Mouse (Mus musculus) erythroblast, embryonic 14.5 days (primary cell): ENCODE measurements around the gene Htr3b. TPM values are rescaled to one million over a fixed set of nuclear protein-coding genes. Genes with fewer than 3 reads are reported as not detected.
"Not testable (repeated sequence)": the region's sequence is repeated elsewhere in the genome, so short reads cannot be mapped to it uniquely, and the experiment has no call there.

Experiments
- H3K27me3 ChIP-seq: 2 replicates; pipeline ENCODE4 v1.6.1; 2012; ENCODE audit warnings: inconsistent platforms; ENCODE audit not compliant: control insufficient read depth
- H3K36me3 ChIP-seq: 2 replicates; pipeline ENCODE4 v1.6.1; 2012; ENCODE audit warnings: mild to moderate bottlenecking, inconsistent platforms; ENCODE audit not compliant: control insufficient read depth
- H3K4me1 ChIP-seq: 2 replicates; pipeline ENCODE4 v1.6.1; 2012; ENCODE audit warnings: inconsistent platforms; ENCODE audit not compliant: control insufficient read depth
- H3K4me3 ChIP-seq: replicated peaks from 2 replicates; pipeline ENCODE3; 2012; ENCODE audit warnings: moderate library complexity, mild to moderate bottlenecking, inconsistent platforms
- H3K9me3 ChIP-seq: 2 replicates; pipeline ENCODE4 v1.6.1; 2012; ENCODE audit warnings: low read length, inconsistent platforms, mixed read lengths; ENCODE audit not compliant: control insufficient read depth
- GATA1 ChIP-seq: IDR thresholded peaks from 2 replicates; pipeline ENCODE4 v1.6.1; 2012; ENCODE audit warnings: low read length, inconsistent platforms, mixed read lengths
- TAL1 ChIP-seq: IDR thresholded peaks from 3 replicates; pipeline ENCODE4 v1.6.1; 2012; ENCODE audit warnings: low read length, inconsistent platforms, mixed read lengths
- polyA plus RNA-seq: library from polyadenylated mRNA; stranded (reverse); fragments of >175 nt; gene quantifications from 2 replicates; pipeline ENCODE4 v1.2.3, GENCODE M21; 2012

The Htr3b gene
- polyA plus RNA-seq, 1 experiment: not detected

GRCm38 (mm10) chr9:48984845-48985707 is 20.3 kb upstream of the Htr3b start, which contains the start of gene Usp28:
Gene Usp28 (plus strand): TSS chr9:48985375.
- Histone ChIP-seq H3K4me3 (peak within 1 kb of the TSS; percentile 91), H3K4me1 (peaks cover 43% of the 10 kb centered on the region)

GRCm38 (mm10) chr9:48984320-48984844 is 19.6 kb upstream of the Htr3b start:
- peak overlapping the region; percentile 91 for H3K4me3 ChIP-seq
- peaks cover 5% of the 10 kb centered on the region for H3K27me3 ChIP-seq
- H3K4me1 ChIP-seq: peaks cover 43% of the 10 kb centered on the region
- TF ChIP-seq GATA1 (no peak), TAL1 (no peak)
- H3K9me3 ChIP-seq: peaks cover 5% of the 10 kb centered on the region
- H3K36me3 ChIP-seq: no peaks in the 10 kb centered on the region

More at GRCm38 (mm10) chr9:48984845-48985707, 20.3 kb upstream of the Htr3b start, which contains the start of gene Usp28:
- no peak for TF ChIP-seq TAL1
- no peak for TF ChIP-seq GATA1
- H3K36me3 ChIP-seq: no peaks in the 10 kb centered on the region
- peaks cover 5% of the 10 kb centered on the region for H3K27me3 ChIP-seq
- peaks cover 5% of the 10 kb centered on the region for H3K9me3 ChIP-seq

GRCm38 (mm10) chr9:48983801-48984200 is 19.0 kb upstream of the Htr3b start:
- H3K4me1 ChIP-seq: peaks cover 43% of the 10 kb centered on the region
- H3K4me3 ChIP-seq, H3K36me3 ChIP-seq: not testable (repeated sequence)

GRCm38 (mm10) chr9:48981827-48982226 is 17.0 kb upstream of the Htr3b start:
- peaks cover 38% of the 10 kb centered on the region for H3K4me1 ChIP-seq
- TF ChIP-seq TAL1 (no peak), GATA1 (no peak)
- no peak overlapping the region for H3K4me3 ChIP-seq
- H3K36me3 ChIP-seq: no peaks in the 10 kb centered on the region
- H3K9me3 ChIP-seq: peaks cover 5% of the 10 kb centered on the region
- peaks cover 1% of the 10 kb centered on the region for H3K27me3 ChIP-seq

More at GRCm38 (mm10) chr9:48983801-48984200, 19.0 kb upstream of the Htr3b start:
- not testable (repeated sequence) for H3K27me3 ChIP-seq, H3K9me3 ChIP-seq

- H3K4me3 ChIP-seq: no peak overlapping the region
- peaks cover 31% of the 10 kb centered on the region for H3K4me1 ChIP-seq
- TF ChIP-seq TAL1 (no peak), GATA1 (no peak)
- H3K36me3 ChIP-seq: no peaks in the 10 kb centered on the region
- H3K27me3 ChIP-seq: no peaks in the 10 kb centered on the region
- H3K9me3 ChIP-seq: peaks cover 5% of the 10 kb centered on the region
Observed at GRCm38 (mm10) chr9:48980781-48981180, 16.0 kb upstream of the Htr3b start.

GRCm38 (mm10) chr9:48980371-48980770 is 15.6 kb upstream of the Htr3b start:
- Histone ChIP-seq H3K4me3 (no peak overlapping the region), H3K36me3 (no peaks in the 10 kb centered on the region), H3K4me1 (peaks cover 27% of the 10 kb centered on the region), H3K9me3 (peaks cover 5% of the 10 kb centered on the region), H3K27me3 (no peaks in the 10 kb centered on the region)
- TF ChIP-seq TAL1 (no peak), GATA1 (no peak)

- TF ChIP-seq GATA1: no peak
- no peak for TF ChIP-seq TAL1
- no peaks in the 10 kb centered on the region for H3K27me3 ChIP-seq
- H3K4me1 ChIP-seq: peaks cover 10% of the 10 kb centered on the region
- H3K9me3 ChIP-seq: no peaks in the 10 kb centered on the region
- no peak overlapping the region for H3K4me3 ChIP-seq
- no peaks in the 10 kb centered on the region for H3K36me3 ChIP-seq
Observed at GRCm38 (mm10) chr9:48976661-48977355, 12.0 kb upstream of the Htr3b start.

GRCm38 (mm10) chr9:48972494-48972893 is 7.7 kb upstream of the Htr3b start:
- no peaks in the 10 kb centered on the region for H3K27me3 ChIP-seq
- TF ChIP-seq TAL1 (no peak), GATA1 (no peak)
- H3K4me1 ChIP-seq: no peaks in the 10 kb centered on the region
- no peaks in the 10 kb centered on the region for H3K9me3 ChIP-seq
- no peaks in the 10 kb centered on the region for H3K36me3 ChIP-seq
- H3K4me3 ChIP-seq: no peak overlapping the region

- Histone ChIP-seq H3K36me3 (no peaks in the 10 kb centered on the region), H3K4me1 (no peaks in the 10 kb centered on the region), H3K27me3 (peaks cover 33% of the 10 kb centered on the region), H3K4me3 (no peak overlapping the region), H3K9me3 (no peaks in the 10 kb centered on the region)
- TF ChIP-seq TAL1 (no peak), GATA1 (no peak)
Observed at GRCm38 (mm10) chr9:48962131-48962530, 2.7 kb downstream of the Htr3b start.
